Mouse (Mus musculus): ENCODE results near the gene Neurl3.

GRCm38 (mm10) chr1:36280938-36281337 lies 6.5 kb upstream of the Neurl3 start:
- TF ChIP-seq RAD21 (IDR thresholded peaks at IDR 0.05; ENCODE audit: low read depth, low read length) = no peak
- no peak for TF ChIP-seq CTCF (conservative IDR thresholded peaks at IDR 0.05 in 1 of 2, IDR thresholded peaks at IDR 0.05 in 1 of 2; ENCODE audit: low read depth in 2 of 2, low read length in 2 of 2)
- no peak for TF ChIP-seq ZKSCAN1 (IDR thresholded peaks at IDR 0.05; ENCODE audit: borderline replicate concordance, low read depth, low read length)
- no peak for TF ChIP-seq ZMIZ1 (IDR thresholded peaks at IDR 0.05; ENCODE audit: low read depth, low read length)
- TF ChIP-seq SIN3A (IDR thresholded peaks at IDR 0.05; ENCODE audit: low read length) = no peak
